Mouse (Mus musculus): ENCODE data around the gene Unk. TPM values are rescaled to one million over a fixed set of nuclear protein-coding genes. Genes with fewer than 3 reads are reported as not detected.

Gene Unk
- polyA plus RNA-seq, 1 experiment from 2014 or later, result 8.3 TPM

GRCm38 (mm10) chr11:116030898-116031845 lies 1.1 kb downstream of the Unk start:
- Histone ChIP-seq H3K9me3 (ENCODE audit: control insufficient read depth, low read length) (no peaks in the 10 kb centered on the region), H3K4me1 (replicated peaks; ENCODE audit: control insufficient read depth, insufficient read depth) (peaks cover 3% of the 10 kb centered on the region), H3K4me3 (ENCODE audit: low read depth, low read length) (peak overlapping the region; percentile 76), H3K9ac (ENCODE audit: low read length) (peak overlapping the region; percentile 89), H3K27ac (replicated peaks) (peak overlapping the region; percentile 99), H3K4me2 (replicated peaks; ENCODE audit: low read depth) (peak overlapping the region; percentile 74), H3K27me3 (ENCODE audit: control insufficient read depth, insufficient read depth, low read length) (no peaks in the 10 kb centered on the region), H3K36me3 (ENCODE audit: control insufficient read depth, insufficient read depth, low read length) (no peaks in the 10 kb centered on the region)
- ATAC-seq (ENCODE audit: low FRiP score, low TSS enrichment), result no peak; the same call in none of the 2 replicates
- no peak for DNase-seq (ENCODE audit: low spot score)
- 23% methylated on average over 14 of the region's 14 CpGs for WGBS
- TF ChIP-seq EP300 (optimal IDR thresholded peaks at IDR 0.05) (no peak), CTCF (IDR thresholded peaks at IDR 0.05; ENCODE audit: low read depth) (no peak)

- H3K27me3 ChIP-seq (ENCODE audit: control insufficient read depth, insufficient read depth, low read length), result no peaks in the 10 kb centered on the region
- no peak overlapping the region for H3K27ac ChIP-seq (replicated peaks)
- H3K4me3 ChIP-seq (ENCODE audit: low read depth, low read length), result no peak overlapping the region
- no peak for DNase-seq (ENCODE audit: low spot score)
- TF ChIP-seq CTCF (IDR thresholded peaks at IDR 0.05; ENCODE audit: low read depth), result no peak
- no peak for TF ChIP-seq EP300 (optimal IDR thresholded peaks at IDR 0.05)
- no peak overlapping the region for H3K4me2 ChIP-seq (replicated peaks; ENCODE audit: low read depth)
- ATAC-seq (ENCODE audit: low FRiP score, low TSS enrichment), result no peak
- WGBS, result 94% methylated on average over 6 of the region's 6 CpGs
- H3K4me1 ChIP-seq (replicated peaks; ENCODE audit: control insufficient read depth, insufficient read depth), result peaks cover 3% of the 10 kb centered on the region
- no peaks in the 10 kb centered on the region for H3K9me3 ChIP-seq (ENCODE audit: control insufficient read depth, low read length)
- peaks cover 3% of the 10 kb centered on the region; the same call in 1 of the 2 replicates for H3K36me3 ChIP-seq (ENCODE audit: control insufficient read depth, insufficient read depth, low read length)
- no peak overlapping the region for H3K9ac ChIP-seq (ENCODE audit: low read length)
These were observed 4.5 kb downstream of the Unk start for GRCm38 (mm10) chr11:116034584-116034983.

- TF ChIP-seq CTCF (IDR thresholded peaks at IDR 0.05; ENCODE audit: low read depth), result no peak
- no peak for TF ChIP-seq EP300 (optimal IDR thresholded peaks at IDR 0.05)
- H3K9ac ChIP-seq (ENCODE audit: low read length), result no peak overlapping the region
- DNase-seq (ENCODE audit: low spot score) (no peak), ATAC-seq (ENCODE audit: low FRiP score, low TSS enrichment) (no peak)
- H3K4me2 ChIP-seq (replicated peaks; ENCODE audit: low read depth), result no peak overlapping the region
- H3K27ac ChIP-seq (replicated peaks), result no peak overlapping the region
- H3K27me3 ChIP-seq (ENCODE audit: control insufficient read depth, insufficient read depth, low read length), result no peaks in the 10 kb centered on the region
- H3K9me3 ChIP-seq (ENCODE audit: control insufficient read depth, low read length), result no peaks in the 10 kb centered on the region
- peaks cover 12% of the 10 kb centered on the region for H3K36me3 ChIP-seq (ENCODE audit: control insufficient read depth, insufficient read depth, low read length)
- H3K4me3 ChIP-seq (ENCODE audit: low read depth, low read length), result no peak overlapping the region
- H3K4me1 ChIP-seq (replicated peaks; ENCODE audit: control insufficient read depth, insufficient read depth), result peaks cover under 1% of the 10 kb centered on the region
- WGBS, result 73% methylated on average over 3 of the region's 3 CpGs
These were observed 6.5 kb downstream of the Unk start for GRCm38 (mm10) chr11:116036671-116037070.

GRCm38 (mm10) chr11:116037826-116038225 lies 7.7 kb downstream of the Unk start:
- Histone ChIP-seq H3K36me3 (ENCODE audit: control insufficient read depth, insufficient read depth, low read length) (peaks cover 14% of the 10 kb centered on the region), H3K27me3 (ENCODE audit: control insufficient read depth, insufficient read depth, low read length) (no peaks in the 10 kb centered on the region), H3K4me2 (replicated peaks; ENCODE audit: low read depth) (no peak overlapping the region), H3K27ac (replicated peaks) (no peak overlapping the region), H3K9ac (ENCODE audit: low read length) (no peak overlapping the region), H3K9me3 (ENCODE audit: control insufficient read depth, low read length) (no peaks in the 10 kb centered on the region), H3K4me1 (replicated peaks; ENCODE audit: control insufficient read depth, insufficient read depth) (no peaks in the 10 kb centered on the region), H3K4me3 (ENCODE audit: low read depth, low read length) (no peak overlapping the region)
- ATAC-seq (ENCODE audit: low FRiP score, low TSS enrichment) (no peak), DNase-seq (ENCODE audit: low spot score) (no peak)
- WGBS, result 94% methylated on average over 9 of the region's 9 CpGs
- TF ChIP-seq EP300 (optimal IDR thresholded peaks at IDR 0.05), result no peak
- no peak for TF ChIP-seq CTCF (IDR thresholded peaks at IDR 0.05; ENCODE audit: low read depth)

- no peak overlapping the region for H3K4me3 ChIP-seq (ENCODE audit: low read depth, low read length)
- H3K4me1 ChIP-seq (replicated peaks; ENCODE audit: control insufficient read depth, insufficient read depth), result no peaks in the 10 kb centered on the region
- no peak overlapping the region for H3K9ac ChIP-seq (ENCODE audit: low read length)
- no peak for ATAC-seq (ENCODE audit: low FRiP score, low TSS enrichment)
- TF ChIP-seq CTCF (IDR thresholded peaks at IDR 0.05; ENCODE audit: low read depth), result no peak
- TF ChIP-seq EP300 (optimal IDR thresholded peaks at IDR 0.05), result no peak
- 83% methylated on average over 6 of the region's 6 CpGs for WGBS
- no peak overlapping the region for H3K27ac ChIP-seq (replicated peaks)
- no peaks in the 10 kb centered on the region for H3K27me3 ChIP-seq (ENCODE audit: control insufficient read depth, insufficient read depth, low read length)
- DNase-seq (ENCODE audit: low spot score), result no peak
- H3K9me3 ChIP-seq (ENCODE audit: control insufficient read depth, low read length), result no peaks in the 10 kb centered on the region
- H3K4me2 ChIP-seq (replicated peaks; ENCODE audit: low read depth), result no peak overlapping the region
- H3K36me3 ChIP-seq (ENCODE audit: control insufficient read depth, insufficient read depth, low read length), result peaks cover 14% of the 10 kb centered on the region
These were observed 10.5 kb downstream of the Unk start for GRCm38 (mm10) chr11:116040593-116040992.

- no peak overlapping the region for H3K27ac ChIP-seq (replicated peaks)
- no peak overlapping the region for H3K4me2 ChIP-seq (replicated peaks; ENCODE audit: low read depth)
- H3K36me3 ChIP-seq (ENCODE audit: control insufficient read depth, insufficient read depth, low read length), result peaks cover 14% of the 10 kb centered on the region
- TF ChIP-seq EP300 (optimal IDR thresholded peaks at IDR 0.05) (no peak), CTCF (IDR thresholded peaks at IDR 0.05; ENCODE audit: low read depth) (peak; percentile 21; the same call in 1 of the 2 replicates)
- no peak for DNase-seq (ENCODE audit: low spot score)
- H3K9me3 ChIP-seq (ENCODE audit: control insufficient read depth, low read length), result no peaks in the 10 kb centered on the region
- no peak overlapping the region for H3K4me3 ChIP-seq (ENCODE audit: low read depth, low read length)
- H3K9ac ChIP-seq (ENCODE audit: low read length), result no peak overlapping the region
- no peak for ATAC-seq (ENCODE audit: low FRiP score, low TSS enrichment)
- H3K4me1 ChIP-seq (replicated peaks; ENCODE audit: control insufficient read depth, insufficient read depth), result no peaks in the 10 kb centered on the region
- H3K27me3 ChIP-seq (ENCODE audit: control insufficient read depth, insufficient read depth, low read length), result no peaks in the 10 kb centered on the region
- WGBS, result 94% methylated on average over 2 of the region's 2 CpGs
These were observed 11.7 kb downstream of the Unk start for GRCm38 (mm10) chr11:116041833-116042232.

Measured in stomach, postnatal 0 days (tissue).